Mouse (Mus musculus) liver, postnatal 0 days (tissue): ENCODE data around the gene Gmppa.

Source experiments
- CTCF ChIP-seq: sonication (generic); IDR thresholded peaks from 2 replicates; pipeline ENCODE4 v1.5.1; 2016; ENCODE audit warnings: antibody characterized with exemption, low read depth
- EP300 ChIP-seq: IDR thresholded peaks from 2 replicates; pipeline ENCODE4 v1.6.1; 2016; ENCODE audit warnings: antibody characterized with exemption, low read depth, mild to moderate bottlenecking

- TF ChIP-seq EP300 (no peak), CTCF (no peak)
Measured at GRCm38 (mm10) chr1:75447265-75448051, 11.7 kb downstream of the Gmppa start.
